Mouse (Mus musculus) embryonic facial prominence, embryonic 10.5 days (tissue): ENCODE measurements at regions not wholly inside any gene's neighbourhood (a gene's known extent, or its start where the extent isn't known, plus 50 kb on each side); places are given as distances from the start of the nearest gene placed in this dataset.

Source experiments
- DNase-seq: peaks from one replicate; pipeline ENCODE4 v3.0.0-alpha.2; 2017; ENCODE audit warnings: low spot score
- H3K27ac ChIP-seq: fragments of 300-500 bp; sonication (generic); replicated peaks from 2 replicates; pipeline ENCODE4 v1.5.1; 2016; ENCODE audit warnings: mild to moderate bottlenecking
- H3K27me3 ChIP-seq: fragments of 300-500 bp; sonication (generic); replicated peaks from 2 replicates; pipeline ENCODE4 v1.6.1; 2016; ENCODE audit warnings: low read depth, mild to moderate bottlenecking; ENCODE audit not compliant: poor library complexity, severe bottlenecking
- H3K36me3 ChIP-seq: fragments of 300-500 bp; sonication (generic); replicated peaks from 2 replicates; pipeline ENCODE4 v1.6.1; 2016; ENCODE audit warnings: mild to moderate bottlenecking, moderate library complexity
- H3K4me1 ChIP-seq: fragments of 300-500 bp; sonication (generic); 2 replicates; pipeline ENCODE4 v1.6.1; 2016
- H3K4me3 ChIP-seq: fragments of 300-500 bp; sonication (generic); 2 replicates; pipeline ENCODE4 v1.5.1; 2016; ENCODE audit warnings: mild to moderate bottlenecking, moderate library complexity
- H3K9me3 ChIP-seq: fragments of 300-500 bp; sonication (generic); 2 replicates; pipeline ENCODE4 v1.6.1; 2016; ENCODE audit warnings: mild to moderate bottlenecking
- WGBS: fragments of 180-500 bp; shearing (Covaris S2); methylation state at CpG from one replicate; pipeline ENCODE4 v1.1.7; 2016; 5-methylcytosine and 5-hydroxymethylcytosine counted together

- Histone ChIP-seq H3K36me3 (no peaks in the 10 kb centered on the region), H3K27me3 (peaks cover 38% of the 10 kb centered on the region), H3K9me3 (no peaks in the 10 kb centered on the region), H3K27ac (no peak overlapping the region), H3K4me1 (peaks cover 16% of the 10 kb centered on the region), H3K4me3 (no peak overlapping the region)
- no peak for DNase-seq
- WGBS, result 31% methylated on average over 8 of the region's 8 CpGs
These were observed 184.0 kb upstream of the Zfp618 start for GRCm38 (mm10) chr4:62781309-62781800.

- H3K27me3 ChIP-seq, result peaks cover 26% of the 10 kb centered on the region
- peaks cover 12% of the 10 kb centered on the region for H3K4me1 ChIP-seq
- DNase-seq, result no peak
- WGBS, result 88% methylated on average over 7 of the region's 7 CpGs
- H3K9me3 ChIP-seq, result no peaks in the 10 kb centered on the region
- no peak overlapping the region for H3K27ac ChIP-seq
- H3K4me3 ChIP-seq, result no peak overlapping the region
- no peaks in the 10 kb centered on the region for H3K36me3 ChIP-seq
These were observed 179.7 kb upstream of the Zfp618 start for GRCm38 (mm10) chr4:62785711-62786110.

GRCm38 (mm10) chr4:62789696-62790095, 175.7 kb upstream of the Zfp618 start:
- DNase-seq, result no peak
- H3K36me3 ChIP-seq, result no peaks in the 10 kb centered on the region
- 74% methylated on average over 4 of the region's 4 CpGs for WGBS
- H3K27me3 ChIP-seq, result no peaks in the 10 kb centered on the region
- no peak overlapping the region for H3K27ac ChIP-seq
- H3K4me1 ChIP-seq, result peaks cover 8% of the 10 kb centered on the region; the same call in 1 of the 2 replicates
- H3K4me3 ChIP-seq, result no peak overlapping the region
- H3K9me3 ChIP-seq, result no peaks in the 10 kb centered on the region

- H3K27ac ChIP-seq, result no peak overlapping the region
- no peak for DNase-seq
- H3K27me3 ChIP-seq, result no peaks in the 10 kb centered on the region
- no peaks in the 10 kb centered on the region for H3K36me3 ChIP-seq
- 67% methylated on average over 5 of the region's 5 CpGs for WGBS
- H3K4me1 ChIP-seq, result peaks cover 25% of the 10 kb centered on the region
- H3K4me3 ChIP-seq, result no peak overlapping the region
- H3K9me3 ChIP-seq, result no peaks in the 10 kb centered on the region
These were observed 171.8 kb upstream of the Zfp618 start for GRCm38 (mm10) chr4:62793582-62793981.

GRCm38 (mm10) chr4:62795538-62795937, 169.8 kb upstream of the Zfp618 start:
- WGBS, result 81% methylated on average over 10 of the region's 10 CpGs
- H3K4me3 ChIP-seq, result no peak overlapping the region
- no peaks in the 10 kb centered on the region for H3K36me3 ChIP-seq
- H3K27ac ChIP-seq, result no peak overlapping the region
- no peaks in the 10 kb centered on the region for H3K27me3 ChIP-seq
- peaks cover 28% of the 10 kb centered on the region for H3K4me1 ChIP-seq
- no peak for DNase-seq
- H3K9me3 ChIP-seq, result no peaks in the 10 kb centered on the region

- Histone ChIP-seq H3K36me3 (no peaks in the 10 kb centered on the region), H3K27ac (no peak overlapping the region), H3K9me3 (no peaks in the 10 kb centered on the region), H3K4me3 (no peak overlapping the region), H3K27me3 (no peaks in the 10 kb centered on the region), H3K4me1 (peaks cover 24% of the 10 kb centered on the region)
- no peak for DNase-seq
- WGBS, result 91% methylated on average over 4 of the region's 4 CpGs
These were observed 165.4 kb upstream of the Zfp618 start for GRCm38 (mm10) chr4:62799923-62800322.

- Histone ChIP-seq H3K27ac (no peak overlapping the region; the same call in 1 of the 2 replicates), H3K9me3 (no peaks in the 10 kb centered on the region), H3K36me3 (no peaks in the 10 kb centered on the region), H3K27me3 (no peaks in the 10 kb centered on the region), H3K4me3 (no peak overlapping the region), H3K4me1 (peaks cover 7% of the 10 kb centered on the region)
- no peak for DNase-seq
- WGBS, result 42% methylated on average over 6 of the region's 6 CpGs
These were observed 159.5 kb upstream of the Zfp618 start for GRCm38 (mm10) chr4:62805841-62806240.

- no peak for DNase-seq
- Histone ChIP-seq H3K27me3 (no peaks in the 10 kb centered on the region), H3K4me1 (peaks cover 7% of the 10 kb centered on the region), H3K36me3 (no peaks in the 10 kb centered on the region), H3K27ac (no peak overlapping the region), H3K9me3 (no peaks in the 10 kb centered on the region), H3K4me3 (no peak overlapping the region)
- 69% methylated on average over 2 of the region's 2 CpGs for WGBS
These were observed 158.6 kb upstream of the Zfp618 start for GRCm38 (mm10) chr4:62806786-62807185.

- no peaks in the 10 kb centered on the region for H3K9me3 ChIP-seq
- 63% methylated on average over 12 of the region's 12 CpGs for WGBS
- H3K36me3 ChIP-seq, result no peaks in the 10 kb centered on the region
- no peak overlapping the region for H3K27ac ChIP-seq
- no peaks in the 10 kb centered on the region for H3K27me3 ChIP-seq
- peaks cover 7% of the 10 kb centered on the region for H3K4me1 ChIP-seq
- no peak overlapping the region for H3K4me3 ChIP-seq
- no peak for DNase-seq
These were observed 157.3 kb upstream of the Zfp618 start for GRCm38 (mm10) chr4:62807926-62808552.

GRCm38 (mm10) chr4:62808553-62808950, 156.8 kb upstream of the Zfp618 start:
- Histone ChIP-seq H3K27me3 (no peaks in the 10 kb centered on the region), H3K36me3 (no peaks in the 10 kb centered on the region), H3K9me3 (no peaks in the 10 kb centered on the region), H3K4me1 (peaks cover 7% of the 10 kb centered on the region), H3K4me3 (no peak overlapping the region), H3K27ac (no peak overlapping the region)
- WGBS, result 94% methylated on average over 12 of the region's 12 CpGs
- DNase-seq, result no peak

GRCm38 (mm10) chr4:62809048-62809447, 156.3 kb upstream of the Zfp618 start:
- H3K27me3 ChIP-seq, result no peaks in the 10 kb centered on the region
- no peak for DNase-seq
- H3K4me1 ChIP-seq, result peaks cover 7% of the 10 kb centered on the region
- H3K27ac ChIP-seq, result no peak overlapping the region
- no peaks in the 10 kb centered on the region for H3K9me3 ChIP-seq
- 90% methylated on average over 4 of the region's 4 CpGs for WGBS
- no peaks in the 10 kb centered on the region for H3K36me3 ChIP-seq
- no peak overlapping the region for H3K4me3 ChIP-seq

- Histone ChIP-seq H3K36me3 (no peaks in the 10 kb centered on the region), H3K27me3 (no peaks in the 10 kb centered on the region), H3K9me3 (no peaks in the 10 kb centered on the region), H3K27ac (no peak overlapping the region), H3K4me3 (no peak overlapping the region), H3K4me1 (no peaks in the 10 kb centered on the region)
- 85% methylated on average over 2 of the region's 2 CpGs for WGBS
- no peak for DNase-seq
These were observed 145.5 kb upstream of the Zfp618 start for GRCm38 (mm10) chr4:62819889-62820288.

- Histone ChIP-seq H3K27ac (no peak overlapping the region; the same call in 1 of the 2 replicates), H3K9me3 (no peaks in the 10 kb centered on the region), H3K4me1 (no peaks in the 10 kb centered on the region), H3K36me3 (no peaks in the 10 kb centered on the region), H3K4me3 (no peak overlapping the region), H3K27me3 (no peaks in the 10 kb centered on the region)
- no peak for DNase-seq
- WGBS, result 57% methylated on average over 2 of the region's 2 CpGs
These were observed 144.1 kb upstream of the Zfp618 start for GRCm38 (mm10) chr4:62821288-62821687.
